Mouse (Mus musculus) lung, embryonic 15.5 days (tissue): ENCODE measurements around the gene Kdm6b. TPM values are rescaled to one million over a fixed set of nuclear protein-coding genes. Genes with fewer than 3 reads are reported as not detected.

ENCODE experiments used
- ATAC-seq: fragments of 200-750 bp; cut with Nextera tagmentation; 2 replicates; pipeline ENCODE4 v1.8.0; 2017; ENCODE audit warnings: moderate number of reproducible peaks, borderline replicate concordance; ENCODE audit not compliant: low FRiP score, low TSS enrichment; ENCODE audit errors: extremely low read depth
- H3K27ac ChIP-seq: fragments of 300-500 bp; sonication (generic); 2 replicates; pipeline ENCODE4 v1.5.1; 2015; ENCODE audit warnings: moderate library complexity, mild to moderate bottlenecking, inconsistent platforms
- H3K27me3 ChIP-seq: fragments of 300-500 bp; sonication (generic); 2 replicates; pipeline ENCODE4 v1.6.1; 2015; ENCODE audit warnings: inconsistent platforms
- H3K36me3 ChIP-seq: fragments of 300-500 bp; sonication (generic); 2 replicates; pipeline ENCODE4 v1.6.1; 2015; ENCODE audit warnings: inconsistent platforms
- H3K4me1 ChIP-seq: fragments of 300-500 bp; sonication (generic); 2 replicates; pipeline ENCODE4 v1.6.1; 2015; ENCODE audit warnings: inconsistent platforms
- H3K4me2 ChIP-seq: fragments of 300-500 bp; sonication (generic); 2 replicates; pipeline ENCODE4 v1.6.1; 2015; ENCODE audit warnings: inconsistent platforms, mild to moderate bottlenecking, moderate library complexity
- H3K4me3 ChIP-seq: fragments of 300-500 bp; sonication (generic); 2 replicates; pipeline ENCODE4 v1.5.1; 2015; ENCODE audit warnings: mild to moderate bottlenecking, inconsistent platforms
- H3K9ac ChIP-seq: fragments of 300-500 bp; sonication (generic); 2 replicates; pipeline ENCODE4 v1.6.1; 2015; ENCODE audit warnings: inconsistent platforms
- H3K9me3 ChIP-seq: fragments of 300-500 bp; sonication (generic); 2 replicates; pipeline ENCODE4 v1.6.1; 2016; ENCODE audit warnings: inconsistent platforms
- WGBS: fragments of 180-500 bp; shearing (Covaris S2); methylation state at CpG from one replicate; pipeline ENCODE4 v1.1.7; 2015; 5-methylcytosine and 5-hydroxymethylcytosine counted together
- polyA plus RNA-seq: library from polyadenylated mRNA; unstranded; fragments of >200 nt; fragmentation: Nextera tagmentation; extraction: Ambion mirVana; gene quantifications from 2 replicates; pipeline ENCODE4 v1.2.1, GENCODE M21; 2015

Gene Kdm6b
- polyA plus RNA-seq, 1 experiment from 2014 or later = 23.4 TPM

DNA sequence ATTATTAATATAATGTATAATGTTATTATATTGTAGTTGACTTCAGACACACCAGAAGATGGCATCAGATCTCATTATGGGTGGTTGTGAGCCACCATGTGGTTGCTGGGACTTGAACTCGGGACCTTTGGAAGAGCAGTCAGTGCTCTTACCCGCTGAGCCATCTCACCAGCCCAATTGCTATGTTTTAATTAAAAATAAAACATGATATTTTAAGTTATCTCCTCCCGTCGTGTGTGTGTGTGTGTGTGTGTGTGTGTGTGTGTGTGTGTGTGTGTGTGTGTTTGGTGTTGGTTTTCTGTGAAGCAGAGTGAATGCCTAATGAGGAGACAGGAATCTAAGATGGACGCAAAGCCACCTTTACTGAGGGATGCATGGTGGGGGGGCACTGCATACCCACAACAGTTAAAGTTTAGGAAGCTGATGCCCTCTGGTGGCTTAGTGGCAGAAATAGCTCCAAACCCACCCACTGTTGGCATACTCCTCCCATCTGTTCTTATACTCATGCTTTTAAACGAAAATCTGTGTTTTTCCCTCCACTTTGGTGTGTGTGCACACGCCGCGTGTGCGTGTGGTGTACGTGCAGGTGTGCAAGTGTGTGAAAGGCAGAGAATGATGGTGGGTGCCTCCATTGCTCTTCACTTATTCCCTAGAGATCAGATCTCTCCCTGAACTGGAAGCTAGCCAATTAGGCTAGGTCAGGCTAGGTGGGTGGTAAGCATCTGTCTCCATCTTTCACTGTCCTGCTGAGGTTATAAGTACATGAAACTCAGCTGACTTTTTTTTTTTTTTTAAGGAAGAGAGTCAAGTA lies 18.6 kb upstream of the Kdm6b start:
- H3K4me1 ChIP-seq = peaks cover 20% of the 10 kb centered on the region
- no peaks in the 10 kb centered on the region for H3K9me3 ChIP-seq
- ATAC-seq = peak; percentile 74; the same call in 1 of the 2 replicates
- WGBS = 28% methylated on average over 11 of the region's 11 CpGs
- no peaks in the 10 kb centered on the region for H3K27me3 ChIP-seq
- H3K27ac ChIP-seq = 0 out of 2 replicates have a peak overlapping the region, but pooled peaks have one; percentile 29
- no peaks in the 10 kb centered on the region for H3K36me3 ChIP-seq
- H3K9ac ChIP-seq = peak overlapping the region; percentile 16; the same call in 1 of the 2 replicates
- H3K4me3 ChIP-seq = no peak overlapping the region
- H3K4me2 ChIP-seq = peak overlapping the region; percentile 47

DNA sequence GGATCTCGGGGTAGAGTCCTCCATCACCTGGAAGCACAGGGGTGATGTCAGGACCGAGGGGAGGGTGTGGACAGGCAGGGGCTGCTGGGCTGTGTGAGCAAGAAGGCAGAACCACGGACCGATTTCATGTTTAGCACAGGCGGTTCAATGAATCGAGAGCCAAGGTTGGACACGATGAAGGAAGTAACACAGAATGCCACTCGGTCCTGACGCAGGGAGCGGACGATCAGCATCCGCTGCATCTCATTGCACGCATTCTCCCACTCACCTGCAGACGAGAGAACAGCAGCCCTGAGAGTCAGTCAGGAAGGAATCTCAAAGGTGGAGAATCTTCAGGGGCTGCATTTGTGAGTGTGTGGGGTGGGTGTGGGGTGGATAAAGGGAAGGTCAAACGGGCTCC lies 17.2 kb upstream of the Kdm6b start:
- Histone ChIP-seq H3K36me3 (no peaks in the 10 kb centered on the region), H3K27me3 (no peaks in the 10 kb centered on the region), H3K27ac (no peak overlapping the region), H3K4me2 (no peak overlapping the region), H3K9me3 (no peaks in the 10 kb centered on the region), H3K9ac (no peak overlapping the region), H3K4me3 (no peak overlapping the region), H3K4me1 (peaks cover 20% of the 10 kb centered on the region)
- WGBS = 86% methylated on average over 15 of the region's 15 CpGs
- no peak for ATAC-seq

DNA sequence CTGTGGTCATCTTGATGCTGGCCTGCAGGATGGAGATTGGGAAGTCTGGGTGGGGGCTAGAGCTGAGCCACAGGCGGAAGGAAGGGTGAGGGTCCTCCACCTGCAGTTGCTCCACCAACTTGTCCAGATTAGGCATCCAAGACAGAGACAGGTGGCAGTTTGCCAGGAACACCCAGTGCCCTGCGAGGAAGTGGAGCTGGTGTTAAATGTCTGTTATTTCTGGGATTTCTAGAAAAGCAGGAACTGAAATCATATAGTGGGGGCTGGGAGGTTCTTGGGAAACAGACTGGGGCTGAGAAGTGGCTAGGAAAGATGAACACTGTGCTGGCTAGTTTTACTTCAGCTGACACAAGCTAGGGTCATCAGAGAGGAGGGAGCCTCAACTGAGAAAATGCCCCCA lies 15.8 kb upstream of the Kdm6b start:
- WGBS = 13% methylated on average over 2 of the region's 2 CpGs
- ATAC-seq = no peak
- no peaks in the 10 kb centered on the region for H3K36me3 ChIP-seq
- 0 out of 2 replicates have a peak overlapping the region, but pooled peaks have one; percentile 6 for H3K9ac ChIP-seq
- H3K27me3 ChIP-seq = no peaks in the 10 kb centered on the region
- peak overlapping the region; percentile 46 for H3K27ac ChIP-seq
- H3K4me3 ChIP-seq = no peak overlapping the region
- peaks cover 20% of the 10 kb centered on the region for H3K4me1 ChIP-seq
- no peak overlapping the region for H3K4me2 ChIP-seq
- H3K9me3 ChIP-seq = no peaks in the 10 kb centered on the region

GRCm38 (mm10) chr11:69428751-69429150 lies 15.3 kb upstream of the Kdm6b start:
- ATAC-seq = no peak
- Histone ChIP-seq H3K9me3 (no peaks in the 10 kb centered on the region), H3K36me3 (no peaks in the 10 kb centered on the region), H3K4me3 (no peak overlapping the region), H3K9ac (no peak overlapping the region), H3K4me2 (no peak overlapping the region), H3K27ac (peak overlapping the region; percentile 46), H3K27me3 (no peaks in the 10 kb centered on the region), H3K4me1 (peaks cover 20% of the 10 kb centered on the region)
- 15% methylated on average over 4 of the region's 4 CpGs for WGBS

DNA sequence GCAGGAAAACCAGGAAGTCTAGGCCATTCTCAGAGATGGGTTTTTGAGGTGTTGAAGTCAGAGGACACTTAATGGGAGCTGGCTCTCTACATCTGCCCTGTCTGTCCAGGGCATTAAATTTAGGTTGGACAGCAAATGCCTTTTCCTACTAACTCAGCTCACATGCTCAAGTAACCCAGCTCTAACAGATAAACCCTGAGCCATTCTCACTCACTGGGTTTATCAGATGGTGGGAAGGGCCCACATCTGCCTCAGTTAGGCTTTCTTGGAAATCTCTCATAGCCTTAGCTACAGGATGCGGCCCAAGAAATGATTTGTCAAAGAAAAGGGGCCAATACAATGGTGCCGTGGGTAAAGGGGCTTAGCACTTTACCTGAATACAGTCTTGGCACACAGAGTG lies 12.8 kb upstream of the Kdm6b start:
- Histone ChIP-seq H3K4me3 (no peak overlapping the region), H3K9ac (no peak overlapping the region), H3K27me3 (peaks cover 16% of the 10 kb centered on the region), H3K4me2 (no peak overlapping the region), H3K9me3 (no peaks in the 10 kb centered on the region), H3K27ac (no peak overlapping the region), H3K4me1 (peaks cover 17% of the 10 kb centered on the region), H3K36me3 (no peaks in the 10 kb centered on the region)
- 62% methylated on average over 2 of the region's 2 CpGs for WGBS
- no peak for ATAC-seq

DNA sequence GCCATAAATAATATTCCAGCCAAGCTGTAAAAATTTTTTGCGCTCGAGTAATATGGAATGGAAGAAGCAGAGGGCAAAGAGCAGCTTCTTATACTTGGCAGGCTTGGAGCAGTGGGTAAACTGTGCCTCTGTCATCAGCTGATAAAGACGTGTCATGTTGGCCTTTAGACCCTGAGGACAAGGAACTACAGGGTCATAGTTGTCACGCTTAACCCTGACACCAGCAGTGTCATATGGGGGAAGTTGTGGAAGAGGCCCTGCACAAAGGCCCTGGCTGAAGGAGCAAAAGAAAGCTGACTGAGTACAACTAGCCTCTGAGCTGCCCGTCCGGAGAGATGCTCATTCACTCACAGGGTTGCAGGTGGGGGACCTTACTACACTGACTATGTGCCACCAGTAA lies 10.4 kb upstream of the Kdm6b start:
- no peak for ATAC-seq
- 54% methylated on average over 6 of the region's 6 CpGs for WGBS
- Histone ChIP-seq H3K27me3 (peaks cover 21% of the 10 kb centered on the region), H3K4me1 (peaks cover 29% of the 10 kb centered on the region), H3K9ac (no peak overlapping the region), H3K9me3 (no peaks in the 10 kb centered on the region), H3K27ac (no peak overlapping the region), H3K36me3 (no peaks in the 10 kb centered on the region), H3K4me3 (no peak overlapping the region), H3K4me2 (no peak overlapping the region)

GRCm38 (mm10) chr11:69422842-69423241 lies 9.4 kb upstream of the Kdm6b start:
- no peaks in the 10 kb centered on the region for H3K36me3 ChIP-seq
- H3K27ac ChIP-seq = no peak overlapping the region
- ATAC-seq = no peak
- no peak overlapping the region for H3K9ac ChIP-seq
- H3K4me3 ChIP-seq = no peak overlapping the region
- no peak overlapping the region for H3K4me2 ChIP-seq
- peaks cover 25% of the 10 kb centered on the region for H3K4me1 ChIP-seq
- H3K27me3 ChIP-seq = peaks cover 21% of the 10 kb centered on the region
- WGBS = 87% methylated on average over 10 of the region's 10 CpGs
- no peaks in the 10 kb centered on the region for H3K9me3 ChIP-seq

DNA sequence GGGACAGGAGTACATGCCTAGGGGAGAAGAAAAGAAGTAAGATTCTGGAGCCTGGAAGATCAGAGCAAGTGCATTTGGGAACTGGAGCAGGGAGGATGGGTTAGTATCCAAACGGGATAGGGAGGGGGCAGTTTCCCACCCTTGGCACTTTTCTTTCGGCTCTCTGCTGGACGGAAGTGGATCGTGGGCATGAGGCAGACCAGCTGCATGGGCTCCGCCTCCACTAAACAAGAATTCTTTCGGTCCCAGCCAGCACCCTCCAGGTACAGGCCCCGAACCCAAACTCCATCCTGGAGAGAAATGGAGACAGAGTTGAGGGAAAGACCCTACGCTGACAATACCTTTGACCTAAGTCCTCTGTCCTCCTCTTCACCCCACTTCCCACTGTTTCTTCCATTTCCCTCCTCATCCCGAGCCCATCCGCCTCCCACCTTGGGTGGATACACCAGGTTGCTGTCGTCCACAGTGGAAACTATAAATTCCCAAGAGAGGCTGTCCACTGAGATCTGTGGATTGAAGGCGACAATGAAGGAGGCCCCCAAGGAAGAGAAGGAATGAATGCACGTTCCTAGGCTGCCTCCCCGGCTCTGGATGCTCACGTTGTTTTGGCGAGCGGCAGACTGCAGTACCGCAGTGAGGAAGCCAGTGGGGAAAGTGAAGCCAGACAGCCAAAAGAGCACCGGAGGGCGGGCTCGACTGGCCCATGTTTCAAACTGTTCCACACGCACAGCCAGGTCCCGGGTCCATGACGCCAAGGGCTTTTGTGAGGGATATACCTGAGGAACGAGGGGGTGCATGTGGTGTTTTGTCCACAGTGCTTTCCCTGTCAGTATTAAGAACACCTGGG lies 7.9 kb upstream of the Kdm6b start:
- H3K4me3 ChIP-seq = no peak overlapping the region
- H3K4me1 ChIP-seq = peaks cover 35% of the 10 kb centered on the region
- peaks cover 21% of the 10 kb centered on the region for H3K27me3 ChIP-seq
- no peaks in the 10 kb centered on the region for H3K36me3 ChIP-seq
- WGBS = 17% methylated on average over 25 of the region's 25 CpGs
- no peak overlapping the region; the same call in 1 of the 2 replicates for H3K9ac ChIP-seq
- H3K4me2 ChIP-seq = peak overlapping the region; percentile 91
- H3K27ac ChIP-seq = no peak overlapping the region
- no peaks in the 10 kb centered on the region for H3K9me3 ChIP-seq
- no peak for ATAC-seq

DNA sequence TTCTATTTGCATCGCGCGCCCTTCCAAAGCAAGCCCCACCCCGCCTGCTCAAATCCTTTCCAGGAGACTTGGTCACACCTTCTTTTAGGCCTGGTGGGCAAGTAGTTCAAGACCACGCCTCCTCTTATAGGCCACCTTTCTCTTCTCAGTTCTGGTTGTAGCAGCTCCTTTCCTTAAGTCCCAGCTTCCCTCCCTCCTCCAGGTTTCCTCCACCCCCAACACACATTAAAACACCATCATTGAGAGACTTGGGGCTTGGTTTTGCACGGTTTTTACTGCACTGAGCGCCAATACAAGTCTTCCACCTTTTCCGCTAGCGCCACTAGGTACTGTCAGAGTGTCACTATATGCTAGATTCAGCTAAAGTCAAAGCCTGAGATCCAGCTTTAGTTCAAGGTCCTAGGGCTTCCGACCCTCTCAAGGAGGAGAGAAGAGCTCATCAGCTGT lies 7.1 kb upstream of the Kdm6b start:
- Histone ChIP-seq H3K27me3 (peaks cover 21% of the 10 kb centered on the region), H3K9ac (peak overlapping the region; percentile 24; the same call in 1 of the 2 replicates), H3K27ac (no peak overlapping the region), H3K4me2 (peak overlapping the region; percentile 91), H3K4me3 (peak overlapping the region; percentile 62), H3K4me1 (peaks cover 35% of the 10 kb centered on the region), H3K9me3 (no peaks in the 10 kb centered on the region), H3K36me3 (no peaks in the 10 kb centered on the region)
- WGBS = 12% methylated on average over 10 of the region's 10 CpGs
- no peak for ATAC-seq

GRCm38 (mm10) chr11:69419813-69420553 lies 6.5 kb upstream of the Kdm6b start:
- Histone ChIP-seq H3K4me1 (peaks cover 39% of the 10 kb centered on the region), H3K27ac (peak overlapping the region; percentile 96), H3K27me3 (peaks cover 21% of the 10 kb centered on the region), H3K9me3 (no peaks in the 10 kb centered on the region), H3K4me2 (peak overlapping the region; percentile 91), H3K36me3 (no peaks in the 10 kb centered on the region), H3K4me3 (peak overlapping the region; percentile 62), H3K9ac (peak overlapping the region; percentile 46)
- ATAC-seq = no peak
- WGBS = under 1% methylated on average over 31 of the region's 31 CpGs

GRCm38 (mm10) chr11:69419443-69419812 lies 6.0 kb upstream of the Kdm6b start:
- ATAC-seq = no peak
- no peaks in the 10 kb centered on the region for H3K36me3 ChIP-seq
- WGBS = under 1% methylated on average over 19 of the region's 19 CpGs
- no peaks in the 10 kb centered on the region for H3K9me3 ChIP-seq
- H3K9ac ChIP-seq = peak overlapping the region; percentile 46
- H3K27ac ChIP-seq = peak overlapping the region; percentile 96
- peak overlapping the region; percentile 62 for H3K4me3 ChIP-seq
- peaks cover 45% of the 10 kb centered on the region for H3K4me1 ChIP-seq
- peaks cover 21% of the 10 kb centered on the region for H3K27me3 ChIP-seq
- H3K4me2 ChIP-seq = peak overlapping the region; percentile 91
